Mouse (Mus musculus) lung, adult 2 months (tissue): ENCODE results near the gene Mrpl21.

Experiments used
- CTCF ChIP-seq: fragments of 200-500 bp; IDR thresholded peaks from 2 replicates; pipeline ENCODE4 v1.5.1; 2011; ENCODE audit warnings: mild to moderate bottlenecking, low read length, control low read depth; ENCODE audit not compliant: insufficient read depth
- POLR2A ChIP-seq: fragments of 200-500 bp; IDR thresholded peaks from 2 replicates; pipeline ENCODE4 v1.6.1; 2011; ENCODE audit warnings: low read depth, mild to moderate bottlenecking, control low read depth, low read length, borderline replicate concordance; ENCODE audit errors: extremely low read depth

- TF ChIP-seq POLR2A, result no peak
- no peak for TF ChIP-seq CTCF
Measured at GRCm38 (mm10) chr19:3261336-3261735, 21.4 kb upstream of the Mrpl21 start.
